Mouse (Mus musculus): Measurements from ENCODE around the gene Ptpn4.

GRCm38 (mm10) chr1:119865311-119865710, 27.9 kb upstream of the Ptpn4 start:
- TF ChIP-seq CTCF (IDR thresholded peaks at IDR 0.05; ENCODE audit: control insufficient read depth, insufficient read depth, insufficient replicate concordance, low read depth, low read length) (no peak), POLR2A (IDR thresholded peaks at IDR 0.05; ENCODE audit: control insufficient read depth, low read depth, low read length) (no peak)
